Mouse (Mus musculus) telencephalon, adult 2 months (tissue): ENCODE results near the gene Gramd1b.

Experiments
- DNase-seq: peaks from one replicate; pipeline ENCODE4 v3.0.0-alpha.2; 2011; ENCODE audit warnings: low read depth, low spot score

Gramd1b gene

GRCm38 (mm10) chr9:40370151-40370550, 161.0 kb downstream of the Gramd1b start:
- DNase-seq = no peak

GRCm38 (mm10) chr9:40366795-40367194, 164.4 kb downstream of the Gramd1b start:
- DNase-seq = no peak

- peak; percentile 80 for DNase-seq
These were observed 166.9 kb downstream of the Gramd1b start for GRCm38 (mm10) chr9:40364312-40364711.

- no peak for DNase-seq
These were observed 169.2 kb downstream of the Gramd1b start for GRCm38 (mm10) chr9:40361970-40362369.

DNA sequence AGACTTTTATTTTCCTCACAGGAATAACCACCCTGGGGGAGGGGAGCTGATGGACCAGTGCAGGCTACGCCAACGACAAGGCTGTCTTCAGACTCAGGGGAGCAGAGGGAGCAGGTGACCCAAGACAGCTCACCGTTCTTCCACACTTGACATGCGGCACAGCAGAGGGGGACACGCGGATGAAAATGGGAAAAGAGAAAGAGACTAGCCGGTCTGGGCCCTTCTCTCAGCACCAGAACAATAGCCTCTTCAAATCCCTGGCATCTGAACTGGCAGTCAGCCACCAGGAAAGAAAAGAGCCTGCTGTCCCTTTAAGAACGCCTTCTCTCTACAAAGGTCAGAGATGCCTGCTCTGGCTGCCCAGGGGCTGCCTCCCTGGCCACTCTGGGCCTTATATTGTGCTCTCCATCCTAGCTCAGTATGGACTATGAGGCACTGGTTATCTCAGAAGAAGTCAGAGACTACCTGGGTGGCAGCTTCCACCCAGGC, 172.7 kb downstream of the Gramd1b start:
- no peak for DNase-seq

GRCm38 (mm10) chr9:40356768-40357446, 174.3 kb downstream of the Gramd1b start:
- no peak for DNase-seq

DNA sequence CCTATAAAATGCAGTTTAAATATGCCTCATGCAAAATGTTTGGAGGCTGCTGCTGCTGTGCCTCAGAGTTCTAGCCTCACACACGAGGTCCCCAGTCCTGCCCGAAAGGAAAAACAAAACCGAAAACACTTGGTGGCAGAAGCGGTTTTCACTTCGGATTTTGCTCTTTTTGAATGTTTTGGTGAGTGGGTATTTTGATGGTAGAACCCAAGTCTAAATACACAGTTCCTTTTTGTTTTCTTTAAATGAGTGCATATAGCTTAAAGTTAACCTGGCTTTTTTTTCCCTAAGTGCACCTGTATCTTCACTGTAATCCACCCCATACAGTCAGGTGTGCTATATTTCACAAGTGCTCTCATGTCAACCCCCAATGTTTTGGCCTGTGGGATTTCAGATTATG, 174.8 kb downstream of the Gramd1b start:
- no peak for DNase-seq

DNA sequence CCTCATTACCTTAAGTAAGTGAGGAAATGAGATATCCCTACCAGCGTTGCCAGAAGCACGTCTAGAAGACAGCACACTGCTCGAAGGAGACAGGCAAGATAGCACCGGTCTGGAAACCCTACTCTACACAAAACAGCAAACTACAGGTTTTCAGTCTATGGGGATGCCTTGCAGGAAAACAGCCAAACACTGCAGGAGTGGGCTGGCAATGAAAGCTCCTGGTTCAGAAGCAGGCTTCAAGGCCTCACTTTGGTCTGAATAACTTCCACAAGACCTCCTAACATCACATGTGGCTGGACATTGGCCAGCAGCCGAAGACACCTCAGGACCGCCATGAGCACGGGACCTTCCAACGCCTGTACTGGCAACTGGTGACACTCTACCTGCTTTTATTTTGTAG, 175.8 kb downstream of the Gramd1b start:
- no peak for DNase-seq

DNA sequence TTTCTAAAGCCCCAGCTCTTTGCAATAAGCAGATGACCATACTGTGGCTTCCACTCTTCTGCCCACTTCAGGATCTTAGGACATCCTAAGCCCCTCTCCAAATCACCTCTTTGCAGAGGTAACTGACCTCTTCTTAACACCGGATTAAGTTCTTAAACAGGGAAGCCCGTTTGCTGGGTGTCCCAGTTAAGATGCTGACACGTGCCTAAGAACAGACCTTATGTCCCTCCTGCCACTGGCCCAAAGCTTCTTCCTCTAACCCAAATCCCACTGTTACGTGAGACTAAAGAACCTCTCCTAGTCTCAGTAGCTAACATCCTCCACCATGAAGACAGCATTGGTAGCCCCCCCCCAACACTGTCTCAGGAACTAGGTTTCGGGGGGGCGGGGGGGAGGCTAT, 177.6 kb downstream of the Gramd1b start:
- DNase-seq = no peak

DNA sequence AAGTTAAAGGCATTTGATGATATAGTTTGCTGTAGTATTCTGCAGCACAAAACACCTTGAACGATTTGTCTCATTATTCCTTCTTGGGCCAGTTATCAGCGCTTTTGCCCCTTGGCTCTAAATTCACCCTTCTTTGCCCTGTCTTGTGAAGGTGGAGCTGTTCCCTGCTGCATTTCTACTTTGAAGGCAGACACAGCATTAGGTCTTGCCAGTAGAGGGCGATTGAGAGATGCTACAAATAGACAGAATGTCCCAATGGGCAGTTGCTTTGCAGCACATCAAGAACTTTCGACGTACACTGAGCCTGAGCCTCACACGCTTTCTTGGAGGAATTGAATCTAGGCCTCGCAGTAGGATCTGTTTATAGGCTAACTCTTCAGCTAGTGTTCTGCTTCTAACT, 180.5 kb downstream of the Gramd1b start:
- peak; percentile 75 for DNase-seq

DNA sequence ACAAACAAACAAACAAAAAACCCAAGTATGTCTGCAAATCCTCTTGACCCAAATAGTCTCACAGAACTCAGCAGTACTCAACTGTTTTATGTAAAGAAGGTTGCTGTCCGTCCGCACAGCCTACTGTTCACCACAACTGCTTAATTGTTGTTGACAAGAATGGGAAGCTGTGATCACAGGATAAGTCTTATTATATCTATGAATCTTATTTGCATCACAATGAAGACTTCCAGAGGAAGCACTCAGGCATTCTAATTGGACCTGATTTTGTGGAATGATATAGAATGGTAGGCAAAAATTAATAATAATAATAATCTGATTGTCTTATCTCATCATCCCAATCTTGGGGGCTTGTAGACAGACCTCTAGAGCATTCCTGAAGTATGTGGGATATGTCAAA, 181.1 kb downstream of the Gramd1b start:
- DNase-seq = no peak

DNA sequence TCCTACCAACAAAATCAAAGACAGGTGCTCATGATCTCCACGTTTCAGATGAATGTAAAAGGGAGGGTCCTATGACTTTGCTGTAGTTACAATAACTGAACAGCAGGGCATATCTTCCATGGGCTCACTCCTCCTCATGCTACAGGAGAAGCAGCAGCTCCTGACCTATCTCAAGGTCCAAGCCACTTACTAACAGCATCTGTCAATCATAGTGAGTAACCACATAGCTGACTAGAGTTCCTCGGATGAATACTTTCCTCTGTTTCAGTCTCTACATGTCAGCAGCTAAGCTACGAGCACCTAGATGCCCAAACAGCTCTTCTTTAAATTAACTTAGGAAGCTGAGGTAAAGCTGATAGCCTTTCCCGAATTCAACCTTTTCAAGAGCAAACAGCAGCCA, 181.6 kb downstream of the Gramd1b start:
- DNase-seq = no peak

GRCm38 (mm10) chr9:40348714-40349233, 182.4 kb downstream of the Gramd1b start:
- DNase-seq = no peak

GRCm38 (mm10) chr9:40346232-40346984, 184.8 kb downstream of the Gramd1b start:
- peak; percentile 94 for DNase-seq

- DNase-seq = no peak
These were observed 185.5 kb downstream of the Gramd1b start for GRCm38 (mm10) chr9:40345493-40346231.

GRCm38 (mm10) chr9:40344801-40345492, 186.2 kb downstream of the Gramd1b start:
- DNase-seq = no peak

DNA sequence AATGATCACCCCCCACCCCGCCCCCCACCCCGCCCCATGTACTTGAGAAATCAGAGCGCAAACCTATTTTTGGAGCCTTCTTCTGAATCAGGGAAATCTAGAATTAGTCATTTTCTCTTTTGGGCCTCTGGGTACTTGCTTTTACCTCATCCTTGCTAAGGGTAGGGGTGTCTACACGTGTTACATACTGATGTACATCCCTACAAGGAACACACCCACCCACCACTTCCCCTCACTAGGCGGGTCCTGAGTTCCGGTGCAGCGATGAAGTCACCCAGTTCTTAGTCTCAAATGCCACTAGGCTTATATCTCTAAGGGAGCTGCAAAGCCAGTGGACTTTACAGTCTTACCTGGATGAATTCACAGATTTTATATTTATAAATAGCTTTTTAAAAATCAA, 187.4 kb downstream of the Gramd1b start:
- DNase-seq = peak; percentile 90

DNA sequence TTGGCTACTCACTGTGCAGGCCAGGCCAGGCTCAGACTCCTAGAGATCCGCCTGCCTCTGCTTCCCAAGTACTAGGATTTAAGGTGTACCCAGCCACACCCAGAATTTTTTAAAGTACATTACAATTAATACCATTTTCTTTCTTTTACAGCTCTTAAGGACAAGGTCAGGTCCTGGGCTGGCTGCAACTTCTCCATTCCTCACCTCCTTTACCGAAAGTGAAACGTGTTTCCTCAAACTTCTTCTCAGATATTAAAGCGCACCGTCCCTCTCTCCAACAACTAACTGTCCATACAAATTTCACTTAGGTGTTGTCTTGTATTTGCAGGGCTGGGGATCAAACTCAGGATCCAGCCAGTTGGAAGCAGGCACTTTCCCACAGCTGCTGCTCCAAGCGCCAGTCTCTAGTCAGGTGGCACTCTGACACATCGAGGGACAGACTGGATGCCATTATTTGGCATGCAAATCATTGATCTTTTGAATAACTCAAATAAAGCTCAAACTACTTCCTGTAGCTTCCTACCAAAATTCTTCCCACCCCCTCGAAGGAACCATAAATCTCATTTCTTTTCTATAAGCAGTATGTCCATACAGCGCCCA, 188.0 kb downstream of the Gramd1b start:
- DNase-seq = no peak

- no peak for DNase-seq
These were observed 189.1 kb downstream of the Gramd1b start for GRCm38 (mm10) chr9:40342101-40342500.

DNA sequence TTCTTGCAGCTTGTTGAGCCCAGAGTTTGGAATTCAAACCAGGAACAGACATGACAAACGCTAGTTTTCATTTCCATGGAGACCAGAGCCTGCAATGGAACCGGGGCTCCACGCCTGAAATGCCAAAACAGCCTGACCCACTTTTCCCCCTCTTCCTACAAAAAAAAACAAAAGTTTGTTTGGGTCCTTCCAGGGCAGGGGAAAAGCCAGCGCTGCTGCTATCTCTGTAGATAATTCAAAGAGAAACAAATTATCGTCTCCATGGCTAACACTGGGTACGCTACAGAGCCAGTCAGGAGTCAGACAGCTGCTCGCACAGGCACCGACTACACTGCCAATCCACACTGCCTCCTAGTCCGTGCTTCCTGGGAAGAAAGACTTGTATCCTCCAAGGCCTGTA, 191.6 kb downstream of the Gramd1b start:
- no peak for DNase-seq
